1 mouse cellular context compared by ENCODE assay signal in genomic region chr8:119843444-119843843, GRCm38 (mm10).
TF ChIP-seq lines count a peak whose summit lies in the region.

No protein-coding gene starts in this region.

TF ChIP-seq in MEL, 35 proteins besides CTCF, POLR2A, EP300 and RAD21:
- TF ChIP-seq UBTF (IDR thresholded peaks at IDR 0.05; ENCODE audit: borderline replicate concordance, insufficient read depth, low read depth, low read length) (no peak), MYC (IDR thresholded peaks at IDR 0.05; ENCODE audit: low read depth, low read length) (0 out of 2 replicates have a peak, but pooled peaks have one; percentile 38), KAT2A (conservative IDR thresholded peaks at IDR 0.05; ENCODE audit: low read depth, low read length) (no peak), CHD1 (IDR thresholded peaks at IDR 0.05; ENCODE audit: low read depth, low read length) (no peak), TAL1 (IDR thresholded peaks at IDR 0.05; ENCODE audit: low read length) (no peak), SIN3A (IDR thresholded peaks at IDR 0.05; ENCODE audit: low read length) (peak; percentile 69), ETS1 (IDR thresholded peaks at IDR 0.05; ENCODE audit: low read depth, low read length) (0 out of 2 replicates have a peak, but pooled peaks have one; percentile 22), ELF1 (IDR thresholded peaks at IDR 0.05; ENCODE audit: low read depth, low read length) (no peak), ZKSCAN1 (IDR thresholded peaks at IDR 0.05; ENCODE audit: low read depth, low read length) (no peak), BHLHE40 (IDR thresholded peaks at IDR 0.05; ENCODE audit: borderline replicate concordance, low read depth, low read length) (peak; percentile 33; the same call in 1 of the 2 replicates), USF1 (IDR thresholded peaks at IDR 0.05; ENCODE audit: low read depth, low read length) (no peak), NELFE (IDR thresholded peaks at IDR 0.05; ENCODE audit: low read depth, low read length) (no peak), MAX (IDR thresholded peaks at IDR 0.05; ENCODE audit: low read length) (no peak), TBP (IDR thresholded peaks at IDR 0.05; ENCODE audit: low read depth, low read length) (no peak), JUND (IDR thresholded peaks at IDR 0.05; ENCODE audit: low read depth, low read length) (peak; percentile 54; the same call in 1 of the 2 replicates), E2F4 (IDR thresholded peaks at IDR 0.05; ENCODE audit: borderline replicate concordance, low read depth, low read length) (no peak), MAZ (IDR thresholded peaks at IDR 0.05; ENCODE audit: low read depth, low read length) (0 out of 2 replicates have a peak, but pooled peaks have one; percentile 74), GABPA (IDR thresholded peaks at IDR 0.05; ENCODE audit: low read depth, low read length) (no peak), ZC3H11A (IDR thresholded peaks at IDR 0.05; ENCODE audit: low read depth, low read length) (peak; percentile 99), ZNF384 (IDR thresholded peaks at IDR 0.05; ENCODE audit: low read depth, low read length) (no peak), SMC3 (IDR thresholded peaks at IDR 0.05; ENCODE audit: low read depth, low read length) (peak; percentile 98), POLR2AphosphoS5 (IDR thresholded peaks at IDR 0.05; ENCODE audit: borderline replicate concordance, low read depth, low read length) (no peak), TCF12 (IDR thresholded peaks at IDR 0.05; ENCODE audit: low read depth, low read length) (0 out of 2 replicates have a peak, but pooled peaks have one; percentile 13), CHD2 (IDR thresholded peaks at IDR 0.05; ENCODE audit: low read length) (no peak)
